Mouse (Mus musculus) right cerebral cortex, postnatal 4 days (tissue): Measurements from ENCODE around the gene Tspan18.

Experiments used
- DNase-seq: peaks from one replicate; pipeline ENCODE4 v3.0.0-alpha.2; 2022

The Tspan18 gene

DNA sequence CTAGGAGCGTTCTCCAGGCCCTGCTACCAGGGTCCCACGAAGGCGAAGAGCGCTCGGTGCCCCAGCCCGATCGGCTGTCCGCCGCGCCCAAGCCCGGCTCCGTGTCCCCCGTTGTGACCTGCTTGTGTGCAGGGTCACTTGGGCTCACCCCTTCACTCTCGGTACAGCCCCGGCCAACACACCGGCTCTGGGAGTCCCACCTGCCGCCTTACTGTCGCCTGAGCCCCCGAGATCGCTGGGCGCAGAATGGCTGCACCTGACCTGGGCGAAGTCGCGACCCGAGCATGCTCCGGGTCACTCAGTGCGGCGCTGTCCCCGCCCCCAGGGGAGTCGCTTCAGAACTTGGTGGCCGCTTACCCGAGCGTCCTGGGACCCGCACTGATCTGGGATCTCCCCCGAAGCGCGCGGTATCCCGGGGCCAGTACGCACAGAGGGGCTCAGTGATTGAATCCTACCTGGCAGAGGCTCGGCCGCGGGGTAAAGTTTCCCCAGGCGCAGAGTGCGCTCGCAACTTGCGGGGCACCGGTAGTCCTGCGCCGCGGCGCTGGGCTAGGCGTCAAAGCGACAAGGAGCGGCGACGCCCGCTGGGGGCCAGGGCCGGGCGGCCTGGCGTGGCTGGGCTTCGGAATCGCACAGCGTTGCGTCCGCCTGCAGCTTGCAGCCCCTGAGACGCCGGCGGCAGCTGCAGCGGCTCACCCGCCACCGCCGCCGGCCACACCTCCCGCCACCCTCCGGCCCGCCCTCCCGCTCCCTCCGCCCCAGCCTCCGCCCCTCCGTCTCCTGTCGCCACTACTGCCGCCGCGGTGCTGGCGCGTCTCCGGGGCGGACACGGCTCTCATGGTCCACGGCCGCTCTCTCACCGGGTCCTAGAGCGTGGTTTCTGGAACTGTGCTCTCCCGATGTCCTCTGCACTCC lies at the start of gene Tspan18:
Tspan18 (minus strand) TSS at position 689 of the 915 bp plus-strand sequence.
- DNase-seq = peak; percentile 59

GRCm38 (mm10) chr2:93383831-93384230 lies 49.5 kb upstream of the Tspan18 start:
- no peak for DNase-seq

- DNase-seq = no peak
Observed at GRCm38 (mm10) chr2:93380680-93381089, 46.4 kb upstream of the Tspan18 start.

DNA sequence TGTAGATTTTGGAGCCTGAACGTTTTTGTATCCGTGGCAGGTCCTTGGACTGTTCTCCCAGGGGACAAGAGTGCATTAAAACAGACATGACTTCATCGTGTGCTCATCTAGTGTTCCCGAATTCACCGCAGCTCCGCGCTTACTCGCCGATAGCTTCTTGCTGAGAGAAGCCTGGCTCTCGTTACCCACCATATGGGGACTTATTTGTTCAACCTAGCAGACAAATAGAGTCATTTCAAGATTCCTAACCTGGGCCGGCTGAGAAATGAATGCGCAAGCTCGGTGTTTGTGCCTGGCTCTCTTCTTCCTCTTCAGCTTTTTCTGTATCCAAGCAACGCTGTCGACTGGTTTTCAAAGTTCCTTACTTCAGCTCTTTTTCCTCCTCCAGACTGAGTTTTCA lies 43.5 kb upstream of the Tspan18 start:
- DNase-seq = no peak

DNA sequence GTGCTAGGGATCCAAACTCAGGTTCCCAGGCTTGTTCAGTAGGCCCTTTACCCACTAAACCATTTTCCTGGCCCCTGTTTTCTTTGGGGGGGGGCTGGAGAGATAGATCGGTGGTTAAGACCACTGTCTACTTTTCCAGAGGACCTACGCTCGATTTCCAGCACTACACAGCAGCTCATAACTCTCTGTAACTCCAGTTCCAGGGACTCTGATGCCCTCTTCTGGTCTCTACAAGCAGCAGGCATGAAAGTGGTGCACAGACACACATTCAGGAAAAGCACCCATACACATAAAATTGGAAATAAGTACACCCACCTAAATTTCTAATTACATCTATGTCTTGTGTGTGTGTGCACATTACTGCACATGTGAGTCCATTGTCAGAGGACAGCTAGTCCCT lies 42.9 kb upstream of the Tspan18 start:
- no peak for DNase-seq

- DNase-seq = no peak
Observed at GRCm38 (mm10) chr2:93372872-93373271, 38.6 kb upstream of the Tspan18 start.

GRCm38 (mm10) chr2:93372097-93372571 lies 37.8 kb upstream of the Tspan18 start:
- DNase-seq = no peak

GRCm38 (mm10) chr2:93368954-93369353 lies 34.6 kb upstream of the Tspan18 start:
- DNase-seq = no peak

GRCm38 (mm10) chr2:93367962-93368361 lies 33.7 kb upstream of the Tspan18 start:
- DNase-seq = no peak

GRCm38 (mm10) chr2:93365411-93365810 lies 31.1 kb upstream of the Tspan18 start:
- DNase-seq = no peak

DNA sequence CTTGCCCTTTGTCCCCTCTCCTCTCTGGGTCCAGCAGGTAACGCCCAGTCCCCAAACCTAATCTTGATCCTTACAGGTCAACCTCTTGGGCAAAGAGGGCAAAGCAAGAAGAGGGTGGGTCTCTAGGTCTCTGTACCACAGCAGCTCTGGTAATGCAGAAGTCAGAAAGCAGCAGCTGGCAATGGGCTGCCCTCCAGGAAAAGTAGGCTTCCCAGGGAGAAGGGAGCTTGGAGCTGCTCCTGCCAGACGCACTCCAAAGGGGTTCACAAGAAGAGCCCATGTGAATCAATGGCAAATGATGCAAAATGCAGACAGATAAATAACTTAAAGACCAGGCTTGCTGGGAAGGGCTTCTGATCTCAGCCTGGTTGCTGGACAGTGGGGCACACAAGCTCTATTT lies 30.6 kb upstream of the Tspan18 start:
- DNase-seq = no peak

DNA sequence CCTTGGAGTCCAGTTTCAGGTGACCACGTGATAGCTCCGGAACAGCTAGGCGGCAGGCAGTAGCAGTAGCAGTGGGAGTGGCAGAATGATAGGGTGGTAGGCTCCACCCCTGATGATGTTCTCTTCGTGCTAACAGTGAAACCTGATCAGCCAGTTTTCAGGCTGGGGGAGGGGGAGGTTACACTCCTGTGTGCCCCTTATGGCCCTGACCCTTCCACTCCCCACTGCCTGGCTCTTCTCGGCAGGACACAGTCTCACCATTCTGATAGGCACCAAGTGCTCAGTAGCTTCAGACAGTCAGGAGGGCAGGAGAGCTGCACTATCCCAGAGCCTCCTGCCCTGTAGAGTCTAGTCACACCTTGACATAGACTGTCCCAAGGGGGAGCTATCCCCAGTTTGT lies 27.1 kb upstream of the Tspan18 start:
- DNase-seq = no peak

- DNase-seq = no peak
Observed at GRCm38 (mm10) chr2:93360310-93360709, 26.0 kb upstream of the Tspan18 start.

DNA sequence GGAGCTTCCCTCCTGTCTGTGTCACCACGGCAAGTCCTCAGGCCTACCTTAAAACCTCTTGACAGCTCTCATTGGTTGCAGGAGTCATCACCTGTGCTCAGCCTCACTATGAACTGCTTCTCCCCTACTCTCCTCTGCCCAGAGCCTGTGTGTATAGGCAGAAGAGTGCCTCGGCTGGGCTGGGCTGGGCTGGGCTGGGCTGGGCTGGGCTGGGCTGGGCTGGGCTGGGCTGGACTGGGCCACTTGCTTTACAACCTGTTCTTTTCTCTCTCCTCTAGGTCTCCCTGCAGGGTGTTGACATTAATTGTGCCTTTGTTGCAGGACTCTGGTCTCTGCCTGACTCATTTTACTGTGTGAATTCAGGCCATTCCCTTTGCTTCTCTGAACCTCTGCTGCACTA lies 23.1 kb upstream of the Tspan18 start:
- DNase-seq = no peak

DNA sequence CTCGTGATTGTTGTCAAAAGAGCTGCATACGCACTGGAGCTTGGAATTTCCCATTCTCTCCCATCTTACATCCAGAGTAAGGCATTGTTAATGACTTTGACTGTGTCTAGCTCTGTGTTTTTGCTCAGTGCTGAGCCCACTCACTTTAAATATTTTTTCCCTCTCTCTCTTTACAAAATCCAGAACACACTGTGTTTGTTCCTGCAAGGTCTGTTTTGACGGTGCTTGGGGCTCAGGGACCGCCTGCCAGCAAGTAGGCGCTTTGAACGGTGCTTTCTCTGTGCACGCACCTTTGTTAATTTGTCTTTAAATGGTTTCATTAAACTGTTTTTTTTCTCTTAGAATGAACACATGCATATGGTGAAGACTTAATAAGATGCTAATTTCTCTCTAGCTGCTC lies 21.5 kb upstream of the Tspan18 start:
- DNase-seq = no peak

DNA sequence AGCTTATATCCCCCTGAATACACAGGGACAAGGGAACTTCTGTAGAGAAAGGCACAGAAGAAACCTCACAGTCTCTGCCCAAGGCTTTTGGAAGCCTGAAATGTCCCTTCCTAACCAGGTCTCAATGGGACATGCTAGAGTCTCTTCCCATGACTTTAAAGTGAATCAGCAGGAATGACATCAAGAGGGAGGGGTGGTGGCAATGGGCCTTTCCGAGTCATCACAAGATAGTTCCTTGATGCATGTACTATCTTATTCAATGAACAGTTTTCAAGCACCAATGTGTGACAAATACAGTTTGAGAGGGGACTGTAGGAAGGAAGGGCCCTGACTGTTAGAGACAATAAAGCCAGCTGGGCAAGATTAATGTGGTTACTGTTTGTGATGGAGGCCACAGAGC lies 20.3 kb upstream of the Tspan18 start:
- no peak for DNase-seq

GRCm38 (mm10) chr2:93353725-93354124 lies 19.4 kb upstream of the Tspan18 start:
- no peak for DNase-seq

GRCm38 (mm10) chr2:93352915-93353685 lies 18.8 kb upstream of the Tspan18 start:
- no peak for DNase-seq

- no peak for DNase-seq
Observed at GRCm38 (mm10) chr2:93351352-93351751, 17.0 kb upstream of the Tspan18 start.

GRCm38 (mm10) chr2:93347018-93347417 lies 12.7 kb upstream of the Tspan18 start:
- DNase-seq = no peak

- no peak for DNase-seq
Observed at GRCm38 (mm10) chr2:93346609-93347008, 12.3 kb upstream of the Tspan18 start.

GRCm38 (mm10) chr2:93345663-93346268 lies 11.5 kb upstream of the Tspan18 start:
- no peak for DNase-seq

GRCm38 (mm10) chr2:93339373-93340106 lies 5.2 kb upstream of the Tspan18 start:
- no peak for DNase-seq
